Mouse (Mus musculus): ENCODE measurements at regions not wholly inside any gene's neighbourhood (a gene's known extent, or its start where the extent isn't known, plus 50 kb on each side); places are given as distances from the start of the nearest gene placed in this dataset.

DNA sequence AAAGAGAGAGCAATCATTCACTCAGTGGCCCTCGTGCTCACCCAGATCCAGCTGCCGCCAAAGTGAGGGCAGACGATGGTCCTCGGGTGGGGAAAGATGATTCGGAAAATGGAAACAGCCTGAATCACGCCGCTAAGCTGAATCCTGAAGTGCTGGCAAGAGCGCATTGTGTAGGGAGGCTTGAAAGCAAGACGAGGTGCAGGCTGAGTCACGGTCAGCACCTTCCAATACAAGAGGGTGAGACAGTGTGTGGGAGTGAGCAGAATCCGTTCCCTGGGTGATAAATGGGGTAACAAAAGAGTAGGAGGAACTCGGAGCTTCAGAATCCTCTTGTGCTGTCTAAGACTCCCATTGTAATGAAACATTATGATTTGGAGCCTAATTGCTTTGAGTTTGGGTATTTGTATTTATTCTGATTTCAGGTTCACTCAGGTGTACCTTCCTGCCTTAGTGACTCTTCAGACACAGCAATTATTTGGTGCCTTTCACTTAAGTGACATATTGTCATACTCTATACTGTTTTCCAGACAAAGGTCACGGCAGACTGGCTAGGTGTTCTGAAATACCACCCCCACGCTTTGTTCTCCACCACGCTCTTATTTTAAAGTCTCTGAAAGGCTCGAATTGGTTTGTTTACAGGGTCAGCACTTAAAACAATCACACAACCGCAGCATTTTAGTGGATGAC lies 70.0 kb downstream of the Mbip start:
- no peaks in the 10 kb centered on the region for H3K9me3 ChIP-seq (ENCODE audit: low read length)
- peak overlapping the region; percentile 45; the same call in 1 of the 2 replicates for H3K4me3 ChIP-seq (replicated peaks; ENCODE audit: low read length)
- no peaks in the 10 kb centered on the region for H3K36me3 ChIP-seq (ENCODE audit: insufficient read depth, low read length)
- H3K27me3 ChIP-seq (ENCODE audit: insufficient read depth, low read length), result peaks cover 6% of the 10 kb centered on the region; the same call in 1 of the 2 replicates
- no peak for TF ChIP-seq CTCF (conservative IDR thresholded peaks at IDR 0.05; ENCODE audit: low read length)
- TF ChIP-seq POU5F1 (IDR thresholded peaks at IDR 0.05; ENCODE audit: borderline replicate concordance, low read length), result no peak
- TF ChIP-seq NANOG (IDR thresholded peaks at IDR 0.05; ENCODE audit: borderline replicate concordance, low read length), result no peak
- peaks cover 37% of the 10 kb centered on the region for H3K4me1 ChIP-seq (replicated peaks; ENCODE audit: low read depth, low read length)

- no peaks in the 10 kb centered on the region for H3K27me3 ChIP-seq (ENCODE audit: insufficient read depth, low read length)
- H3K4me3 ChIP-seq (replicated peaks; ENCODE audit: low read length), result no peak overlapping the region
- TF ChIP-seq CTCF (conservative IDR thresholded peaks at IDR 0.05; ENCODE audit: low read length) (no peak), NANOG (IDR thresholded peaks at IDR 0.05; ENCODE audit: borderline replicate concordance, low read length) (no peak), POU5F1 (IDR thresholded peaks at IDR 0.05; ENCODE audit: borderline replicate concordance, low read length) (no peak)
- no peaks in the 10 kb centered on the region for H3K9me3 ChIP-seq (ENCODE audit: low read length)
- H3K4me1 ChIP-seq (replicated peaks; ENCODE audit: low read depth, low read length), result no peaks in the 10 kb centered on the region
- H3K36me3 ChIP-seq (ENCODE audit: insufficient read depth, low read length), result no peaks in the 10 kb centered on the region
Measured at GRCm38 (mm10) chr12:56265049-56265448, 80.6 kb downstream of the Mbip start.

- Histone ChIP-seq H3K4me1 (replicated peaks; ENCODE audit: low read depth, low read length) (no peaks in the 10 kb centered on the region), H3K9me3 (ENCODE audit: low read length) (no peaks in the 10 kb centered on the region), H3K27me3 (ENCODE audit: insufficient read depth, low read length) (no peaks in the 10 kb centered on the region), H3K36me3 (ENCODE audit: insufficient read depth, low read length) (no peaks in the 10 kb centered on the region), H3K4me3 (replicated peaks; ENCODE audit: low read length) (no peak overlapping the region)
- TF ChIP-seq NANOG (IDR thresholded peaks at IDR 0.05; ENCODE audit: borderline replicate concordance, low read length) (no peak), CTCF (conservative IDR thresholded peaks at IDR 0.05; ENCODE audit: low read length) (no peak), POU5F1 (IDR thresholded peaks at IDR 0.05; ENCODE audit: borderline replicate concordance, low read length) (no peak)
Measured at GRCm38 (mm10) chr12:56261471-56261870, 84.2 kb downstream of the Mbip start.

- Histone ChIP-seq H3K4me3 (replicated peaks; ENCODE audit: low read length) (no peak overlapping the region), H3K9me3 (ENCODE audit: low read length) (no peaks in the 10 kb centered on the region), H3K36me3 (ENCODE audit: insufficient read depth, low read length) (no peaks in the 10 kb centered on the region), H3K4me1 (replicated peaks; ENCODE audit: low read depth, low read length) (no peaks in the 10 kb centered on the region), H3K27me3 (ENCODE audit: insufficient read depth, low read length) (peaks cover 5% of the 10 kb centered on the region; the same call in 1 of the 2 replicates)
- TF ChIP-seq POU5F1 (IDR thresholded peaks at IDR 0.05; ENCODE audit: borderline replicate concordance, low read length) (no peak), NANOG (IDR thresholded peaks at IDR 0.05; ENCODE audit: borderline replicate concordance, low read length) (no peak), CTCF (conservative IDR thresholded peaks at IDR 0.05; ENCODE audit: low read length) (no peak)
Measured at GRCm38 (mm10) chr12:56258401-56259050, 87.2 kb downstream of the Mbip start.

- peaks cover 9% of the 10 kb centered on the region; the same call in 1 of the 2 replicates for H3K27me3 ChIP-seq (ENCODE audit: insufficient read depth, low read length)
- no peaks in the 10 kb centered on the region for H3K4me1 ChIP-seq (replicated peaks; ENCODE audit: low read depth, low read length)
- no peaks in the 10 kb centered on the region for H3K9me3 ChIP-seq (ENCODE audit: low read length)
- H3K36me3 ChIP-seq (ENCODE audit: insufficient read depth, low read length), result no peaks in the 10 kb centered on the region
- H3K4me3 ChIP-seq (replicated peaks; ENCODE audit: low read length), result no peak overlapping the region
- TF ChIP-seq CTCF (conservative IDR thresholded peaks at IDR 0.05; ENCODE audit: low read length) (no peak), POU5F1 (IDR thresholded peaks at IDR 0.05; ENCODE audit: borderline replicate concordance, low read length) (no peak), NANOG (IDR thresholded peaks at IDR 0.05; ENCODE audit: borderline replicate concordance, low read length) (no peak)
Measured at GRCm38 (mm10) chr12:56256243-56256881, 89.3 kb downstream of the Mbip start.

GRCm38 (mm10) chr12:56252612-56253444 lies 92.9 kb downstream of the Mbip start:
- TF ChIP-seq NANOG (IDR thresholded peaks at IDR 0.05; ENCODE audit: borderline replicate concordance, low read length) (no peak), POU5F1 (IDR thresholded peaks at IDR 0.05; ENCODE audit: borderline replicate concordance, low read length) (no peak), CTCF (conservative IDR thresholded peaks at IDR 0.05; ENCODE audit: low read length) (no peak)
- Histone ChIP-seq H3K4me1 (replicated peaks; ENCODE audit: low read depth, low read length) (no peaks in the 10 kb centered on the region), H3K4me3 (replicated peaks; ENCODE audit: low read length) (no peak overlapping the region), H3K27me3 (ENCODE audit: insufficient read depth, low read length) (peaks cover 9% of the 10 kb centered on the region; the same call in 1 of the 2 replicates), H3K36me3 (ENCODE audit: insufficient read depth, low read length) (no peaks in the 10 kb centered on the region), H3K9me3 (ENCODE audit: low read length) (no peaks in the 10 kb centered on the region)

DNA sequence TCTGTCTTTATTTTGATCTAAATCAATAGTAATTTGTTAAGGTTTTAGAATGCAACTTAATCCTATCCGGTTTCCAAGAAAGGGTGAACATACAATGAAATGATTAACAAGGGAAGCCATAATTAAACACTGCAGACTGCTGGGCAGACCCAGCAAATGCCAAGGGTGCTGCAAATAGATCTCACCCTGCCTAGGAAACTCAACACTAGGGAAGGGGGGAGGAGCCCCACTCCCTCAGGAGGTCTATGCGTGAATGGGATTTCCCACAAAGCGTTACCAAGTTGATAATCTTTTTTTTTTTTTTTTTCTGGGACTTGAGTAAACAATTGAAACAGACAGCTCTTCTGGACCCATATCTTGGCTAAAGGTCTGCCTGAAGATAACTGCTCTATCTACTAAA lies 95.4 kb downstream of the Mbip start:
- no peak for TF ChIP-seq POU5F1 (IDR thresholded peaks at IDR 0.05; ENCODE audit: borderline replicate concordance, low read length)
- TF ChIP-seq CTCF (conservative IDR thresholded peaks at IDR 0.05; ENCODE audit: low read length), result no peak
- TF ChIP-seq NANOG (IDR thresholded peaks at IDR 0.05; ENCODE audit: borderline replicate concordance, low read length), result no peak
- H3K4me3 ChIP-seq (replicated peaks; ENCODE audit: low read length), result no peak overlapping the region
- no peaks in the 10 kb centered on the region for H3K9me3 ChIP-seq (ENCODE audit: low read length)
- no peaks in the 10 kb centered on the region for H3K36me3 ChIP-seq (ENCODE audit: insufficient read depth, low read length)
- H3K27me3 ChIP-seq (ENCODE audit: insufficient read depth, low read length), result peaks cover 12% of the 10 kb centered on the region; the same call in 1 of the 2 replicates
- H3K4me1 ChIP-seq (replicated peaks; ENCODE audit: low read depth, low read length), result no peaks in the 10 kb centered on the region

All from E14TG2a.4 (cell line).